Mouse (Mus musculus): ENCODE results near the gene Nmur1.

Gene Nmur1

GRCm38 (mm10) chr1:86409476-86409875, 16.6 kb downstream of the Nmur1 start:
- DNase-seq (ENCODE audit: low read depth, low spot score), result no peak

- no peak for DNase-seq (ENCODE audit: low read depth, low spot score)
These were observed 17.5 kb downstream of the Nmur1 start for GRCm38 (mm10) chr1:86408515-86408914.

- peak; percentile 57 for DNase-seq (ENCODE audit: low read depth, low spot score)
These were observed 19.1 kb downstream of the Nmur1 start for GRCm38 (mm10) chr1:86406914-86407313.

- no peak for DNase-seq (ENCODE audit: low read depth, low spot score)
These were observed 19.7 kb downstream of the Nmur1 start for GRCm38 (mm10) chr1:86406313-86406712.

- DNase-seq (ENCODE audit: low read depth, low spot score), result peak; percentile 72
These were observed 21.2 kb downstream of the Nmur1 start for GRCm38 (mm10) chr1:86404834-86405233.

GRCm38 (mm10) chr1:86400096-86400754, 25.8 kb downstream of the Nmur1 start:
- DNase-seq (ENCODE audit: low read depth, low spot score), result no peak

GRCm38 (mm10) chr1:86399322-86399721, 26.7 kb downstream of the Nmur1 start:
- DNase-seq (ENCODE audit: low read depth, low spot score), result no peak

- no peak for DNase-seq (ENCODE audit: low read depth, low spot score)
These were observed 27.8 kb downstream of the Nmur1 start for GRCm38 (mm10) chr1:86398222-86398621.

GRCm38 (mm10) chr1:86397621-86398020, 28.4 kb downstream of the Nmur1 start:
- DNase-seq (ENCODE audit: low read depth, low spot score), result no peak

GRCm38 (mm10) chr1:86395897-86396296, 30.1 kb downstream of the Nmur1 start:
- DNase-seq (ENCODE audit: low read depth, low spot score), result peak; percentile 43

- DNase-seq (ENCODE audit: low read depth, low spot score), result peak; percentile 79
These were observed 31.8 kb downstream of the Nmur1 start for GRCm38 (mm10) chr1:86394246-86394645.

GRCm38 (mm10) chr1:86393219-86393618, 32.8 kb downstream of the Nmur1 start:
- DNase-seq (ENCODE audit: low read depth, low spot score), result no peak

- no peak for DNase-seq (ENCODE audit: low read depth, low spot score)
These were observed 34.6 kb downstream of the Nmur1 start for GRCm38 (mm10) chr1:86391425-86391824.

- peak; percentile 86 for DNase-seq (ENCODE audit: low read depth, low spot score)
These were observed 36.8 kb downstream of the Nmur1 start for GRCm38 (mm10) chr1:86389230-86389629.

- DNase-seq (ENCODE audit: low read depth, low spot score), result peak; percentile 83
These were observed 45.0 kb downstream of the Nmur1 start for GRCm38 (mm10) chr1:86381027-86381426.

GRCm38 (mm10) chr1:86379161-86379569, 46.9 kb downstream of the Nmur1 start:
- no peak for DNase-seq (ENCODE audit: low read depth, low spot score)

GRCm38 (mm10) chr1:86378662-86379061, 47.4 kb downstream of the Nmur1 start:
- no peak for DNase-seq (ENCODE audit: low read depth, low spot score)

GRCm38 (mm10) chr1:86376354-86376753, 49.7 kb downstream of the Nmur1 start:
- no peak for DNase-seq (ENCODE audit: low read depth, low spot score)

- DNase-seq (ENCODE audit: low read depth, low spot score), result peak; percentile 84
These were observed 54.0 kb downstream of the Nmur1 start for GRCm38 (mm10) chr1:86371997-86372396.

GRCm38 (mm10) chr1:86368086-86368485, 57.9 kb downstream of the Nmur1 start:
- DNase-seq (ENCODE audit: low read depth, low spot score), result no peak

GRCm38 (mm10) chr1:86363671-86364070, 62.4 kb downstream of the Nmur1 start:
- peak; percentile 73 for DNase-seq (ENCODE audit: low read depth, low spot score)

- DNase-seq (ENCODE audit: low read depth, low spot score), result no peak
These were observed 64.0 kb downstream of the Nmur1 start for GRCm38 (mm10) chr1:86361852-86362615.

- no peak for DNase-seq (ENCODE audit: low read depth, low spot score)
These were observed 65.6 kb downstream of the Nmur1 start for GRCm38 (mm10) chr1:86360441-86360840.
